Mouse (Mus musculus): ENCODE measurements around the gene Otogl. TPM values are rescaled to one million over a fixed set of nuclear protein-coding genes. Genes with fewer than 3 reads are reported as not detected.

Otogl gene
- polyA plus RNA-seq, 1 experiment = 0.05 TPM

DNA sequence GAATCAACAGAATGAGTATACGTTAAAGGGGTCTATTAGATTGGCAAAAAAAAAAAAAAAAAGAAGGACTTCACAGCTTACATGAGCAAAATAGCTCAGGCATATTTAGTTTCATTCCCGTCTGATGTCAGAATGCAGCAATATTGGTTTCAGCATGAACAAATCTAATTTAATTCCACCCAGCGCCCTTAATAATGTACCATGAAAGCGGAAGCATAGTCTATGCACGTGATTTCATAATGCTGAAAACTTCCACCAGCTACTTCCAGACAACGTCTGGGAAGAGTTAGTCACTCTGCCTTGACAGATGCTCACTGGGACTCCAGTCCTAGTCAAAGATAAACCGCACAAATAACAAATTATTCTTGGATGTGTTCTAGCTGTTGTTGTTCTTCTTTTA, 176.5 kb downstream of the Otogl start:
- DNase-seq (ENCODE audit: low read depth, low spot score) = no peak
- 83% methylated on average over 7 of the region's 7 CpGs for WGBS

DNA sequence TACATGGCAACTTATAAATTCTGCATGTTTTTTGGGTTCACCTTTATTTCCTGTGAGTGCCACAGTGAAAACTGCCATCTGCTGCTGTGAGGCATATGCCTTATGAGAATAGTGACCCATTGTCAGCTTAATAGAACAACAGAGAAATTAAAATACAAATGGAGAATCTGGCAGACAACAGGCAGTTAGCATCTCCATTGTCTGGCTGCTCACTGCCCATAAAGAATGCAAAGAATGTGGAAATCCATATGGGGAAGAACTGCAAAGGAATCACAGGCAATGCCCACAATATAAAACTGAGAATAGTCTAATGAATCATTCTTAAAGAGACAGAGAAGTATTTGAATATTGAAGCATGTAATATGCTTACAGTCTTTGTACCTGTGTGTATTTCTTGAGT, 177.6 kb downstream of the Otogl start:
- DNase-seq (ENCODE audit: low read depth, low spot score) = no peak

DNA sequence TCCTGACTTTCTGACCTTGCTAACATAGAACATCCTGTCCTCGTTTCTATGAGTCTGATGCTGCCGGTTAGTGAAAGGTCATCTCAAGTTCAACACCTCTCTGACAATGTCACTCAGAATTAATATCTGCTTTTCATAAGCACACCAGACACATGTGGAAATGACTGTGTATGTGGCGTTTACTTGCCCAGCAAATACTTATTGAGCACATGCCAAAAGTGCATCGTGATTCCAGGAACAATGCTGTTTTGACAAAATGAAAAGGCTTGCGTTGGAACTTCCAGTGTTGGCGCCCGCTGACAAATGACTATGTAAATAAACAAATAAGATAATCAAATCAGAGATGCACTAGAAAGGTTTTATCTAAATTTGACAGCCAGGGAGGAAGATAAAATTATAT, 186.3 kb downstream of the Otogl start:
- no peak for DNase-seq (ENCODE audit: low read depth, low spot score)
- WGBS = 61% methylated on average over 7 of the region's 7 CpGs

DNA sequence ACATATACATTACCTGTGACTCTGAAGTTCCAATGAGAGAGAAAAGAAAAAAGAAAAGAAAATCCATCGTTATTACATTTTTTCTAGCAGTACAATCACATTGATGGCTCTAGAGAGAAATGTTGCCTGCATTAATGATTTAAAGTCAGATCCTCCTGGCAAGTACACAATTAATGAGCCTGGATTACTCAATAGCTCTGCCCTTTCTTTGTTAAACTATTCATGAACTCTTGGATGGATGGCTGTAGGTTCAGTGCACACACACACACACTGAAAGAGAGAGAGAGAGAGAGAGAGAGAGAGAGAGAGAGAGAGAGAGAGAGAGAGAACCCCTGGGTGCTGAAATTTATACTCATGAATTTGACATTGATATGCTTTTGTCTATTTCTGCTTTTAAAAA, 192.1 kb downstream of the Otogl start, which contains the start of gene Ptprq:
Gene Ptprq (minus strand): TSS at position 246 of the 400 bp plus-strand sequence.
- DNase-seq (ENCODE audit: low read depth, low spot score) = no peak
- 76% methylated on average over 1 of the region's 1 CpGs for WGBS

Other genes starting within 250 kb of the Otogl start
- 0.01 TPM in 1 of 2 replicates, not detected in the other for gene Ptprq, start 192.1 kb downstream of the Otogl start, polyA plus RNA-seq (2012; rRNA removed)

Data from large intestine, adult 2 months (tissue).